Mouse (Mus musculus) hindbrain, postnatal 0 days (tissue): Measurements from ENCODE around the gene Clec11a. TPM values are rescaled to one million over a fixed set of nuclear protein-coding genes. Genes with fewer than 3 reads are reported as not detected.

Experiments used
- ATAC-seq: fragments of 200-750 bp; cut with Nextera tagmentation; 2 replicates; pipeline ENCODE4 v1.8.0; 2017; ENCODE audit warnings: mild to moderate bottlenecking, moderate TSS enrichment, moderate library complexity
- DNase-seq: peaks from one replicate; pipeline ENCODE4 v3.0.0-alpha.2; 2015; ENCODE audit warnings: low spot score
- H3K27ac ChIP-seq: fragments of 300-500 bp; sonication (generic); 2 replicates; pipeline ENCODE4 v1.5.1; 2014; ENCODE audit warnings: mild to moderate bottlenecking
- H3K27me3 ChIP-seq: fragments of 300-500 bp; sonication (generic); 2 replicates; pipeline ENCODE4 v1.6.1; 2014; ENCODE audit warnings: low read length, mixed read lengths; ENCODE audit not compliant: insufficient read depth
- H3K36me3 ChIP-seq: fragments of 300-500 bp; sonication (generic); 2 replicates; pipeline ENCODE4 v1.6.1; 2014; ENCODE audit warnings: low read length, mixed read lengths; ENCODE audit not compliant: insufficient read depth
- H3K4me1 ChIP-seq: fragments of 300-500 bp; sonication (generic); 2 replicates; pipeline ENCODE4 v1.6.1; 2014; ENCODE audit warnings: antibody characterized with exemption, low read length, mixed read lengths; ENCODE audit not compliant: insufficient read depth
- H3K4me2 ChIP-seq: fragments of 300-500 bp; sonication (generic); 2 replicates; pipeline ENCODE4 v1.6.1; 2014; ENCODE audit warnings: low read depth, mild to moderate bottlenecking, low read length, moderate library complexity, mixed read lengths
- H3K4me3 ChIP-seq: fragments of 300-500 bp; sonication (generic); 2 replicates; pipeline ENCODE4 v1.5.1; 2014; ENCODE audit warnings: low read length
- H3K9ac ChIP-seq: fragments of 300-500 bp; sonication (generic); replicated peaks from 2 replicates; pipeline ENCODE4 v1.6.1; 2014; ENCODE audit warnings: mild to moderate bottlenecking, low read length, moderate library complexity, mixed read lengths
- H3K9me3 ChIP-seq: fragments of 300-500 bp; sonication (generic); 2 replicates; pipeline ENCODE4 v1.6.1; 2016; ENCODE audit warnings: low read length, mixed read lengths
- CTCF ChIP-seq: IDR thresholded peaks from 2 replicates; pipeline ENCODE4 v1.5.1; 2016; ENCODE audit warnings: antibody characterized with exemption, control low read depth, low read depth
- WGBS: fragments of 180-500 bp; shearing (Covaris S2); extraction: QIAGEN DNeasy Blood & Tissue Kit; methylation state at CpG from one replicate; pipeline ENCODE4 v1.1.7; 2014; 5-methylcytosine and 5-hydroxymethylcytosine counted together
- polyA plus RNA-seq: library from polyadenylated mRNA; unstranded; fragments of >200 nt; fragmentation: Nextera tagmentation; extraction: Ambion mirVana; gene quantifications from 2 replicates; pipeline ENCODE4 v1.2.1, GENCODE M21; 2015
- total RNA-seq: library from RNA; depleted of rRNA; stranded (reverse); fragments of >200 nt; gene quantifications from 2 replicates; pipeline ENCODE4 v1.2.3, GENCODE M21; 2014

Clec11a gene
- total and polyA plus RNA-seq, 2 experiments from 2014 or later, result 4.5 to 5.9 TPM

DNA sequence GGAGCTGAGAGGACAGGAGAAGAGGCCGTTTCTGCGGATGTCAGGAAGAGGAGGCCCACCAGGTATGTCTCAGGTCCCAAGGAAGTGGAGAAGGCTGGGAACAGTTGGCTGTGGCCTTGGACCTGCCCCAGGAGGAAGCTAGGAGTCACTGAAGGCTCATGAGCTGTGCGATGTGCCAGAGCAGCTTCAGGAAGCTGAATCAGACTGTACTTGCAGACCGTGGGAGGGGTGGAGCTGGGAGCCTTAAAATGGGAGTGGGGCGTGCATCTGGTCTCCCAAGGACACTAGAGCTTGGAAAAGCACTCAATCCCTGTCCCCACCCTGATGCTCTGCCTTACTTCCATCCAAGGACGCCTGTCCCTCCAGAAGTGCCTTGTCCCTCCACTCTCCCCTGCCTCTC lies 19.9 kb upstream of the Clec11a start:
- no peak for DNase-seq
- ATAC-seq, result no peak
- Histone ChIP-seq H3K36me3 (peaks cover 21% of the 10 kb centered on the region; the same call in 1 of the 2 replicates), H3K4me2 (no peak overlapping the region), H3K9me3 (no peaks in the 10 kb centered on the region), H3K4me3 (no peak overlapping the region), H3K27me3 (no peaks in the 10 kb centered on the region), H3K27ac (no peak overlapping the region), H3K9ac (no peak overlapping the region), H3K4me1 (no peaks in the 10 kb centered on the region)
- WGBS, result 61% methylated on average over 6 of the region's 6 CpGs
- no peak for TF ChIP-seq CTCF

DNA sequence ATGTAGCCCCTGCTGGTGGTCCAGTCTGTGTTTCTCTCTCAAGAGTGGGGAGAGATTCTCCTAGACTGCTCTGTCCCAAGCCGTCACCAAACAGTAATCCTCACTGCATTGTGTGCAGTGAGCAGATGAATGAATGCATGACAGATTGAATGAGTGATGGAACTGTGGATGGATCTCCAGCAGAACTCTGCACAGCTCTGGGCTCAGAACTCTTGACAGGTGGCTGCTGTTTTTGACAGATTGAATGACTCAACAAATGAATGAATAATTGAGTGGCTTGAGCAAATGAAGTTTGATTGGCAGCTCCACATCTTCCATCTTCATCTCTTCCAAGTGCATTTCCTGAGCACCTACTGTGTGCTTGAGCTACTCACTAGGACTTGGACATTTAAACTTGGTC lies 15.6 kb upstream of the Clec11a start:
- Histone ChIP-seq H3K27ac (no peak overlapping the region), H3K9me3 (no peaks in the 10 kb centered on the region), H3K4me3 (no peak overlapping the region), H3K4me2 (no peak overlapping the region), H3K27me3 (no peaks in the 10 kb centered on the region), H3K4me1 (no peaks in the 10 kb centered on the region), H3K36me3 (peaks cover 22% of the 10 kb centered on the region; the same call in 1 of the 2 replicates), H3K9ac (no peak overlapping the region)
- TF ChIP-seq CTCF, result no peak
- WGBS, result 70% methylated on average over 1 of the region's 1 CpGs
- DNase-seq, result no peak
- no peak for ATAC-seq

DNA sequence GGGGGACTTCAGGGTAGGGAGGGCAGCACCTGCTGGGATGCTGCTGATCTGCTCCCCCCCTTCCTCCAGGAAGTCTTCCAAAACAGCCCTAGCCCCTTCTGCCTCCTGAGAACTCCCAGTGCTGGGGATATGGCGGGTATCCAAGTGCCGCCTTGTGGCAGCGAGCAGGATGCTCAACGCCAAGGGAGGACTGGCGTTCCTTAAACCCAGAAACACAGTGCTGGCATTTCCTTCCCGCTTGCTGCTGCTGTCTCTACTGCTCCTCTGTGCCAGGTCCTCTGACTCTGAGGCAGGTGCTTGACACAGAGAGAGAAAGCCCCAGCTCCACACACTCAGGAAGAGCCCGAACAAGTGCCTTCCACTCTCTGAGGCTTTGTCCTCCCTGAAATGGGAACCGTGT lies 14.2 kb upstream of the Clec11a start:
- peak; percentile 16; the same call in 1 of the 2 replicates for ATAC-seq
- Histone ChIP-seq H3K36me3 (peaks cover 27% of the 10 kb centered on the region; the same call in 1 of the 2 replicates), H3K9ac (no peak overlapping the region), H3K27ac (0 out of 2 replicates have a peak overlapping the region, but pooled peaks have one; percentile 51), H3K27me3 (no peaks in the 10 kb centered on the region), H3K4me2 (no peak overlapping the region), H3K4me1 (no peaks in the 10 kb centered on the region), H3K9me3 (no peaks in the 10 kb centered on the region), H3K4me3 (no peak overlapping the region)
- TF ChIP-seq CTCF, result peak; percentile 45; the same call in 1 of the 2 replicates
- DNase-seq, result peak; percentile 62
- 38% methylated on average over 8 of the region's 8 CpGs for WGBS

DNA sequence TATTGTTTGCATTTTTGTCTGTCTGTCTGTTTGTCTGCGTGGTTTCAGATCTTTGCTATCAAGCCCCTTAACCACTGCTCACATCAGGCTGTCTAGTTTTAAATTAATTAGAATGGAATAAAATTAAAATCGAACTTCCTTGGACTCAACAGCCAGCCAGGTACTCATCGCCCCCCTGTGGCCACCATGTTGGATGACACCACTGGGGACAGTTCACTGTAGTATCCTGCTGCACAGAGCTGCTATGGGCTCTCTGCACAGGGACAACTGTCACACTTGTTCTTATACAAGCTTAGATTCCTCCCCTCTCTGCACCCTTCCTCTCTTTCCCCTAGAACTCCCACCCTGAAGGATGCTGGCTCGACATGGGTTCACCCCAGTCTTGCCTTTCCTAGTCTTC lies 11.2 kb upstream of the Clec11a start:
- Histone ChIP-seq H3K9me3 (no peaks in the 10 kb centered on the region), H3K27me3 (no peaks in the 10 kb centered on the region), H3K27ac (no peak overlapping the region), H3K4me2 (no peak overlapping the region), H3K4me3 (no peak overlapping the region), H3K9ac (no peak overlapping the region), H3K36me3 (peaks cover 25% of the 10 kb centered on the region; the same call in 1 of the 2 replicates), H3K4me1 (no peaks in the 10 kb centered on the region)
- DNase-seq, result peak; percentile 51
- peak; percentile 70 for TF ChIP-seq CTCF
- WGBS, result 30% methylated on average over 4 of the region's 4 CpGs
- ATAC-seq, result peak; percentile 34; the same call in 1 of the 2 replicates

DNA sequence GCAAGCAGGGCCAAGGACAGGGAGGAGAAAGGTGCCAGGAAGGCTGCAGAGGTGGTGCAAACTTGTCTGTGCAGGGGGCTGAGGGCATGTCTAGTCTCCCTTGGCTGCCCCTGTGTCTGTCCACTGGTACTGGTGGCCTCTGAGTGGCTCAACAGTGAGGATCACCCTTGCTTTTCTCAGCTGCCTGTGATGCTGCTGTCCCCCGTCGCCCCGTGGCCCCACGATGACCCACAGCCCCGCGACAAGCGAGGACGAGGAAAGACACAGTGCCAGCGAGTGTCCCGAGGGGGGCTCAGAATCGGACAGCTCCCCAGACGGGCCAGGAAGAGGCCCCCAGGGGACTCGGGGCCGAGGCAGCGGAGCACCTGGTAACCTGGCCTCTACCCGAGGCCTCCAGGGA lies 5.8 kb upstream of the Clec11a start:
- ATAC-seq (no peak), DNase-seq (no peak)
- Histone ChIP-seq H3K4me2 (0 out of 2 replicates have a peak overlapping the region, but pooled peaks have one; percentile 62), H3K4me3 (no peak overlapping the region), H3K36me3 (0 out of 2 replicates have a peak, but pooled peaks cover 12% of the 10 kb centered on the region), H3K27ac (no peak overlapping the region), H3K9ac (no peak overlapping the region), H3K9me3 (no peaks in the 10 kb centered on the region), H3K4me1 (0 out of 2 replicates have a peak, but pooled peaks cover 4% of the 10 kb centered on the region), H3K27me3 (no peaks in the 10 kb centered on the region)
- WGBS, result 61% methylated on average over 16 of the region's 16 CpGs
- no peak for TF ChIP-seq CTCF

DNA sequence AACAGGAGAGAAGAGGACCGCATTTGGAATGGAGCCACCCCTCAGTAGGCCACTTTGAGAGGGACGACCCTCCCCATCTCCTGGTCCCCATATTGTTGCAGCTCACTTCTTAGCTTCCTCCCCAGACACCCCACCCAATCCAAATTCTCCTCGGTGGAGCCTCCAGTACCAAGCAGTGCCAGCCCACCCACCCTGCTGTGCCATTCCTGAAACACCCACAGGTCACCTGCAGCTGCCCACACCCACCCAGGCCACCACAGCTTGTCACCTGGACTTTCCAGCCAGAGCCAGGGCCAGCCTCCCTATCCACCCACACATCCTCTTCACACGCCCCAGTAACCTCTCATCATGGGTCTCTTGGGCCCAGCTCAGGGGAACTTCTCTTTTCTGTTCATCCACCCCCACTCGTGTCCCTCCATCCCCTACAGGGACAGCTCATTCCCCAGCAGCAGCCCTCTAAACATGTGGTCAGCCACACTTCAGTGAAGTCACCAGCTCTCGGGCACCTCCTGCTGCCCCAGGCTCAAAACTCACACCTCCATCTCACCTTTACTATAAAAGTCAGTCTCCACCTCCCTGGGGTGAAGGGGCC lies 5.1 kb upstream of the Clec11a start:
- no peaks in the 10 kb centered on the region for H3K9me3 ChIP-seq
- H3K4me2 ChIP-seq, result peak overlapping the region; percentile 62
- peak overlapping the region; percentile 56 for H3K4me3 ChIP-seq
- ATAC-seq (peak; percentile 6; the same call in 1 of the 2 replicates), DNase-seq (no peak)
- 0 out of 2 replicates have a peak, but pooled peaks have one; percentile 29 for TF ChIP-seq CTCF
- 0 out of 2 replicates have a peak, but pooled peaks cover 12% of the 10 kb centered on the region for H3K36me3 ChIP-seq
- peak overlapping the region; percentile 73; the same call in 1 of the 2 replicates for H3K27ac ChIP-seq
- WGBS, result 13% methylated on average over 6 of the region's 6 CpGs
- peak overlapping the region; percentile 75; the same call in 1 of the 2 replicates for H3K9ac ChIP-seq
- H3K27me3 ChIP-seq, result no peaks in the 10 kb centered on the region
- 0 out of 2 replicates have a peak, but pooled peaks cover 4% of the 10 kb centered on the region for H3K4me1 ChIP-seq
